Mouse (Mus musculus) intestine, embryonic 16.5 days (tissue): ENCODE data around the gene Lmod2. TPM values are rescaled to one million over a fixed set of nuclear protein-coding genes. Genes with fewer than 3 reads are reported as not detected.
A peak's percentile ranks its signal among the peaks of the same experiment; 100 is the strongest.

Source experiments
- ATAC-seq: fragments of 200-750 bp; cut with Nextera tagmentation; 2 replicates; pipeline ENCODE4 v1.8.0; 2017; ENCODE audit warnings: moderate TSS enrichment, moderate library complexity
- H3K27ac ChIP-seq: fragments of 300-500 bp; sonication (generic); 2 replicates; pipeline ENCODE4 v1.5.1; 2014; ENCODE audit warnings: mild to moderate bottlenecking, low read length
- H3K27me3 ChIP-seq: fragments of 300-500 bp; sonication (generic); replicated peaks from 2 replicates; pipeline ENCODE4 v1.6.1; 2014; ENCODE audit warnings: low read length, control low read depth, mixed read lengths; ENCODE audit not compliant: control insufficient read depth, insufficient read depth
- H3K36me3 ChIP-seq: fragments of 300-500 bp; sonication (generic); 2 replicates; pipeline ENCODE4 v1.6.1; 2014; ENCODE audit warnings: low read length, control low read depth; ENCODE audit not compliant: control insufficient read depth, insufficient read depth
- H3K4me1 ChIP-seq: fragments of 300-500 bp; sonication (generic); 2 replicates; pipeline ENCODE4 v1.6.1; 2014; ENCODE audit warnings: low read length, control low read depth, mixed read lengths; ENCODE audit not compliant: control insufficient read depth, insufficient read depth
- H3K4me2 ChIP-seq: fragments of 300-500 bp; sonication (generic); 2 replicates; pipeline ENCODE4 v1.6.1; 2014; ENCODE audit warnings: low read depth, low read length, control low read depth
- H3K4me3 ChIP-seq: fragments of 300-500 bp; sonication (generic); 2 replicates; pipeline ENCODE4 v1.5.1; 2014; ENCODE audit warnings: mild to moderate bottlenecking, low read length
- H3K9ac ChIP-seq: fragments of 300-500 bp; sonication (generic); 2 replicates; pipeline ENCODE4 v1.6.1; 2014; ENCODE audit warnings: low read depth, low read length
- H3K9me3 ChIP-seq: fragments of 300-500 bp; sonication (generic); 2 replicates; pipeline ENCODE4 v1.6.1; 2016; ENCODE audit warnings: low read length, control low read depth; ENCODE audit not compliant: control insufficient read depth
- WGBS: fragments of 180-500 bp; shearing (Covaris S2); extraction: QIAGEN DNeasy Blood & Tissue Kit; methylation state at CpG from one replicate; pipeline ENCODE4 v1.1.7; 2014; 5-methylcytosine and 5-hydroxymethylcytosine counted together
- polyA plus RNA-seq: library from polyadenylated mRNA; unstranded; fragments of >200 nt; fragmentation: Nextera tagmentation; extraction: Ambion mirVana; gene quantifications from 2 replicates; pipeline ENCODE4 v1.2.1, GENCODE M21; 2015

Gene Lmod2
- polyA plus RNA-seq, 1 experiment from 2014 or later = not detected

- no peak overlapping the region for H3K4me2 ChIP-seq
- no peaks in the 10 kb centered on the region for H3K4me1 ChIP-seq
- no peaks in the 10 kb centered on the region for H3K36me3 ChIP-seq
- H3K9me3 ChIP-seq = no peaks in the 10 kb centered on the region
- ATAC-seq = peak; percentile 53
- WGBS = 63% methylated on average over 6 of the region's 6 CpGs
- no peak overlapping the region for H3K4me3 ChIP-seq
- H3K9ac ChIP-seq = no peak overlapping the region
- H3K27ac ChIP-seq = no peak overlapping the region
- no peaks in the 10 kb centered on the region for H3K27me3 ChIP-seq
Measured at GRCm38 (mm10) chr6:24571126-24571525, 26.4 kb upstream of the Lmod2 start.

DNA sequence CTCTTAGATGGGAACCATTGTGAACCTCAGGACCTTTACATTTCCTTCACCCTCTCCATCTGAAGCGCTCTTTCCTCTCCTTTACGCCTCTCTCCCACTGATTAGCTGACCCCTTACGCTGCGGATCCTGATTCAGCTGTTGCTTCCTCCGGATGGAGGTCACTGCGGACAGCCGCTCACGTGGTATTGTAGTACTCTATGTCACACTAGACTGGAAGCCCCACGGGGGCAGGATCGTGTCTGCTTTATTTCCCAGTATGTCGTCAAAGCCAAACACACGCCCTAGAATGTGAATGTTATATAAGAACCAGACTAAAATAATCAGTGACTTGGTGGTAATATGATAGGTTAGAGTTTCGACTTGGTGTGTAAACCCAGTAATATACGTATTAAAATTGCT is 25.1 kb upstream of the Lmod2 start:
- ATAC-seq = no peak
- Histone ChIP-seq H3K27me3 (no peaks in the 10 kb centered on the region), H3K4me2 (no peak overlapping the region), H3K4me3 (no peak overlapping the region), H3K9me3 (no peaks in the 10 kb centered on the region), H3K27ac (no peak overlapping the region), H3K36me3 (no peaks in the 10 kb centered on the region), H3K4me1 (no peaks in the 10 kb centered on the region), H3K9ac (no peak overlapping the region)
- WGBS = 83% methylated on average over 14 of the region's 14 CpGs

- ATAC-seq = no peak
- H3K27ac ChIP-seq = no peak overlapping the region
- H3K36me3 ChIP-seq = no peaks in the 10 kb centered on the region
Measured at GRCm38 (mm10) chr6:24573319-24573718, 24.2 kb upstream of the Lmod2 start.

DNA sequence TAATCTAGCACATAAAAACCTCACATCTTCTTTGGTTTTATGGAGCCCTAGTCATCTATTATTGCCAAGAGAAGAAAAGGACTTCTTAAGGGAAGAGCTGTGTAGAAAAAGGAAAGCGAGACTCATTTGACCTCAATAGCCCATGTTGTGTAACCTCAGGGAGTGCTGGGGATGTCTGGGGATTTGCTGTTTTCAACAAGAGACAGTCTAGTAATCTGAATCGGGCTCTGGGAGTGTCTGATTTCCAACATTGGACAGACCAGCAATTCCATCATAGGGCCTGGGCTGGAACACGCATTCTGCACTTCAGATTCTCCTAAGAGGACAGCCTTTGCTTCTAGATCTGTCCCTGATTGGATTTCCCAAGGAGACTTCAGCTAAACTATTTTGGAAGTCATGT is 14.1 kb upstream of the Lmod2 start:
- ATAC-seq = no peak
- no peak overlapping the region for H3K4me2 ChIP-seq
- H3K4me3 ChIP-seq = no peak overlapping the region
- H3K4me1 ChIP-seq = no peaks in the 10 kb centered on the region
- WGBS = 77% methylated on average over 3 of the region's 3 CpGs
- H3K27ac ChIP-seq = no peak overlapping the region
- H3K36me3 ChIP-seq = no peaks in the 10 kb centered on the region
- H3K9me3 ChIP-seq = no peaks in the 10 kb centered on the region
- no peak overlapping the region for H3K9ac ChIP-seq
- no peaks in the 10 kb centered on the region for H3K27me3 ChIP-seq

More at GRCm38 (mm10) chr6:24573319-24573718, 24.2 kb upstream of the Lmod2 start:
- Histone ChIP-seq H3K4me3 (no peak overlapping the region), H3K4me2 (no peak overlapping the region), H3K27me3 (no peaks in the 10 kb centered on the region), H3K9me3 (no peaks in the 10 kb centered on the region), H3K9ac (no peak overlapping the region), H3K4me1 (no peaks in the 10 kb centered on the region)

- 43% methylated on average over 10 of the region's 10 CpGs for WGBS
Measured at GRCm38 (mm10) chr6:24585431-24586310, 11.9 kb upstream of the Lmod2 start.

DNA sequence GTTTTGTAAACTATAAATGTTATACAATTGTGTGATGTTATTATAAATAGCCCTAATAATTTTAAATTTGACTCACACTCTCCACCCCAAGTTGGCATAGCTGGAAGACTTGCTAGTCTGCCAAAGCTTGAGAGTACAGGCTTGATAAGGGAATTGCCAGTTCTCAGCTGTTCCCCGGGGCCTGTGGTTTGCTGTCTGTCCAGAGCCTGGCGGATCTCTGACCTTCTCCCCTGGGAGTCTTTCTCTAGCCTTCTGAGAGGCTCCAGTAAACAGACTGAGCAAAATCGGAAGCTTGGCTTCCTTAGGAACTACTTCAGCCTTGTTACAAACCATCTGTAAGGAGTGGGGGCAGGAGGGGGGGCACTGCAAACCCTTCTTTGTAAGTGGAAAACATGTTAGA is 10.7 kb upstream of the Lmod2 start:
- Histone ChIP-seq H3K9me3 (no peaks in the 10 kb centered on the region), H3K4me2 (no peak overlapping the region), H3K27ac (no peak overlapping the region), H3K27me3 (no peaks in the 10 kb centered on the region), H3K36me3 (no peaks in the 10 kb centered on the region), H3K4me1 (no peaks in the 10 kb centered on the region), H3K9ac (no peak overlapping the region), H3K4me3 (no peak overlapping the region)
- peak; percentile 62; the same call in 1 of the 2 replicates for ATAC-seq
- WGBS = 26% methylated on average over 3 of the region's 3 CpGs

More at GRCm38 (mm10) chr6:24585431-24586310, 11.9 kb upstream of the Lmod2 start:
- Histone ChIP-seq H3K4me1 (no peaks in the 10 kb centered on the region), H3K9me3 (no peaks in the 10 kb centered on the region), H3K9ac (no peak overlapping the region), H3K4me3 (no peak overlapping the region), H3K27ac (peak overlapping the region; percentile 57), H3K4me2 (no peak overlapping the region), H3K36me3 (no peaks in the 10 kb centered on the region), H3K27me3 (no peaks in the 10 kb centered on the region)
- ATAC-seq = peak; percentile 42

GRCm38 (mm10) chr6:24590282-24590681 is 7.3 kb upstream of the Lmod2 start:
- no peaks in the 10 kb centered on the region for H3K9me3 ChIP-seq
- WGBS = 86% methylated on average over 5 of the region's 5 CpGs
- H3K9ac ChIP-seq = no peak overlapping the region
- no peaks in the 10 kb centered on the region for H3K36me3 ChIP-seq
- no peak overlapping the region for H3K4me2 ChIP-seq
- no peaks in the 10 kb centered on the region for H3K27me3 ChIP-seq
- ATAC-seq = no peak
- H3K4me1 ChIP-seq = no peaks in the 10 kb centered on the region
- H3K27ac ChIP-seq = no peak overlapping the region
- H3K4me3 ChIP-seq = no peak overlapping the region

- no peaks in the 10 kb centered on the region for H3K9me3 ChIP-seq
- ATAC-seq = no peak
- WGBS = 46% methylated on average over 10 of the region's 10 CpGs
- no peak overlapping the region for H3K4me3 ChIP-seq
- no peak overlapping the region for H3K4me2 ChIP-seq
- H3K4me1 ChIP-seq = no peaks in the 10 kb centered on the region
- H3K9ac ChIP-seq = no peak overlapping the region
- no peaks in the 10 kb centered on the region for H3K36me3 ChIP-seq
- H3K27me3 ChIP-seq = no peaks in the 10 kb centered on the region
- H3K27ac ChIP-seq = no peak overlapping the region
Measured at GRCm38 (mm10) chr6:24591525-24592218, 5.9 kb upstream of the Lmod2 start.

DNA sequence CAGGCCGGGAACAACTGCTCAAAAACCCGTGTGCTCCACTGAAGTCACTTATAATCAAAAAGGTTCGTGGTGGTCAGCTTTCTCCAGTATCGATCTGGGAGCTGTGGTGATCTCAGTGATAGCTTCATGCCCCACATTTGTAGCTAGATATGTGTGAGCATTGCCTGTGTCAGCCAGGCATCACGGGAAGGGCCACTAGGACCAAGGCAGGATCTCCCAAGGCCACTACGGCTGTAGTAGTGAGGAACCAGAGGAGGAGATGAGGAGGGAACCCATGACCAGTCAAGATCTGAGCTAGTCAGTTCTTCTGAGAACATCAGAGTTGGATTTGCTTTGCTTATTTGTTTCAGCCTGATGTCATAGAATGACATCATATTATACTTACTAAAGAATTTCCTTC is 1.6 kb downstream of the Lmod2 start:
- no peak overlapping the region for H3K9ac ChIP-seq
- WGBS = 92% methylated on average over 6 of the region's 6 CpGs
- H3K4me1 ChIP-seq = no peaks in the 10 kb centered on the region
- H3K27ac ChIP-seq = no peak overlapping the region
- H3K27me3 ChIP-seq = no peaks in the 10 kb centered on the region
- no peak overlapping the region for H3K4me3 ChIP-seq
- no peaks in the 10 kb centered on the region for H3K36me3 ChIP-seq
- H3K4me2 ChIP-seq = no peak overlapping the region
- H3K9me3 ChIP-seq = no peaks in the 10 kb centered on the region
- no peak for ATAC-seq
